Mouse (Mus musculus) myocyte (in vitro differentiated cells): ENCODE measurements around the gene Kdm5c.

Experiments
- CEBPB ChIP-seq: IDR thresholded peaks from 2 replicates; pipeline ENCODE4 v1.6.1; 2011; ENCODE audit warnings: mild to moderate bottlenecking, moderate library complexity; ENCODE audit not compliant: poor library complexity, insufficient read depth, severe bottlenecking
- MAX ChIP-seq: IDR thresholded peaks from one replicate; pipeline ENCODE4 v1.6.1; 2011; ENCODE audit warnings: low read depth, mild to moderate bottlenecking, control low read depth
- MYOD1 ChIP-seq, 3 experiments: IDR thresholded peaks; one replicate each; pipeline ENCODE4 v1.6.1; 2011; ENCODE audit warnings: control low read depth in 2 of 3, low read depth in 2 of 3, mild to moderate bottlenecking in 2 of 3, moderate library complexity in 1 of 3; ENCODE audit not compliant: insufficient read length in 2 of 3, control insufficient read depth in 1 of 3
- POLR2A ChIP-seq: IDR thresholded peaks from one replicate; pipeline ENCODE4 v1.6.1; 2011; ENCODE audit warnings: low read depth, mild to moderate bottlenecking, control low read depth, moderate library complexity; ENCODE audit not compliant: insufficient read length
- POLR2AphosphoS2 ChIP-seq: IDR thresholded peaks from one replicate; pipeline ENCODE4 v1.6.1; 2011; ENCODE audit warnings: low read depth, control low read depth; ENCODE audit not compliant: insufficient read length
- REST ChIP-seq: IDR thresholded peaks from one replicate; pipeline ENCODE4 v1.6.1; 2011; ENCODE audit warnings: mild to moderate bottlenecking, control low read depth, moderate library complexity; ENCODE audit not compliant: insufficient read depth, insufficient read length
- USF1 ChIP-seq: IDR thresholded peaks from one replicate; pipeline ENCODE4 v1.6.1; 2011; ENCODE audit warnings: low read depth, mild to moderate bottlenecking, control low read depth, moderate library complexity

DNA sequence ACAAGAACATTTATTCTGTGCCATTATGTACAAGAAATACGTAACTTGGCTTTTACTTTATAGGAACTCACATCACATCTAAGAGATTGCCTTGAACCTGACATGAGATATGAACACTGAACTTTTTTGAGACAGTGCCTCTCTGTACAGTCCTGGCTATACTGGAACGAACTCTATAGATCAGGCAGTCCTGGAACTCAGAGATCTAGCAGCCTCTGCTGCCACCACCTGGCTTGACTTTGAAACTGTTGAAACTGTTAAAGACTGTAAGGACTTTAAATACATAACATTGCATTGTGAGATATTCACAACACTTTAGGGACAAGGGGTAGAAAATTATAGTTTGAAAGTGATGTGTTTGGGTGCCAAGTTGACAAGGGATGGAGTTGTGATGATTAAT, 75.1 kb downstream of the Kdm5c start:
- TF ChIP-seq POLR2A (no peak), REST (no peak), MAX (no peak), USF1 (no peak), CEBPB (no peak), MYOD1 (IDR thresholded peaks at IDR 0.05; ENCODE audit: control insufficient read depth in 1 of 3, insufficient read length in 2 of 3, low read depth in 2 of 3) (no peak), POLR2AphosphoS2 (no peak)
